Mouse (Mus musculus): Measurements from ENCODE around the gene Slc50a1. TPM values are rescaled to one million over a fixed set of nuclear protein-coding genes. Genes with fewer than 3 reads are reported as not detected.

Slc50a1 gene
- polyA plus RNA-seq, 1 experiment from 2014 or later, result 22.2 TPM

DNA sequence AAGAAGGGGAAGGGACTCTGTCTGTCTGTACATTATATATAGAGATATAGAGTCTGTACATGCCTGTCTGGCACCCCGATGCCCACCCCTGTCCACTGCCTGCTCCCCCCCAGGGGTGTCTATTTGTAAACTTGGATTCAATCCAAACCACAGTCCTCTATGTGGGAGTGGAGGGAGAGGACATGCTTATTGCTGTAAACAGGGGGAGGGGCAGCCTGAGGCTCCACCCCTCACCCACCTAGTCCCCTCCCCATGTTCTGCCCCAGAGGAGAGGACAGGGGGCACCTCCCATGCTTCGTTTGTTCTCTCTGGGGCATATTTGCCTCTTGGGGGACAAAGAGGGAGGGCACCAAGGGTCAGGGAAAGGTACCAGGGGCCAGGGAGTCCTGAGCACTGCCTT, 44.4 kb upstream of the Slc50a1 start:
- Histone ChIP-seq H3K4me2 (ENCODE audit: low read depth, low read length) (no peak overlapping the region), H3K36me3 (ENCODE audit: control insufficient read depth, insufficient read depth) (no peaks in the 10 kb centered on the region), H3K4me1 (ENCODE audit: control insufficient read depth, low read depth, low read length) (peaks cover 12% of the 10 kb centered on the region), H3K27ac (ENCODE audit: low read length) (no peak overlapping the region), H3K27me3 (ENCODE audit: control insufficient read depth, insufficient read depth, low read depth, low read length) (peaks cover 37% of the 10 kb centered on the region), H3K9me3 (replicated peaks; ENCODE audit: control insufficient read depth, low read length) (no peaks in the 10 kb centered on the region), H3K4me3 (ENCODE audit: low read depth, low read length) (no peak overlapping the region), H3K9ac (ENCODE audit: low read depth, low read length) (no peak overlapping the region)
- no peak for ATAC-seq (ENCODE audit: low read depth)
- 53% methylated on average over 2 of the region's 2 CpGs for WGBS (ENCODE audit: insufficient replicate concordance)

DNA sequence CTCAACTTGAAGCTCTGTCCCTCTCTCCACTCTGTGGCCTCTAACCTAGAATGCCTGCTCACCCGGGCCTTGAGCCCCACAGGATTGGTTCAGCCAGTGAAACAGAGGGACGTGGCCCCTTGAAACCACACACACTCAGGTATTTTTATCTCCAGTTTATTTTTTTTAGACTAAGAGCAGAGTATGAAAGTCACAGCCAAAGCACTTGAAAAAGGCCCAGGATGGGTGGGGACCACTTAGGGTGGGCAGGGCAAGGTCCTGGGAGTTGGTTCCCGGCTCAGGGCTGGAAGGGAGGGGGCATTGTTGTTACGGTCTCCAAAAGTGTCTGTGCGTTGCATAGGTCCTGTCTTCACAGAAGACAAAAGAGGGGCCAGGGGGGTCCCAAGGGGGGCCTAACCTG, 44.0 kb upstream of the Slc50a1 start:
- no peak overlapping the region for H3K9ac ChIP-seq (ENCODE audit: low read depth, low read length)
- ATAC-seq (ENCODE audit: low read depth), result no peak
- H3K4me1 ChIP-seq (ENCODE audit: control insufficient read depth, low read depth, low read length), result peaks cover 9% of the 10 kb centered on the region
- H3K4me2 ChIP-seq (ENCODE audit: low read depth, low read length), result no peak overlapping the region
- no peak overlapping the region for H3K27ac ChIP-seq (ENCODE audit: low read length)
- H3K4me3 ChIP-seq (ENCODE audit: low read depth, low read length), result no peak overlapping the region
- no peaks in the 10 kb centered on the region for H3K9me3 ChIP-seq (replicated peaks; ENCODE audit: control insufficient read depth, low read length)
- peaks cover 33% of the 10 kb centered on the region for H3K27me3 ChIP-seq (ENCODE audit: control insufficient read depth, insufficient read depth, low read depth, low read length)
- 58% methylated on average over 5 of the region's 5 CpGs for WGBS (ENCODE audit: insufficient replicate concordance)
- H3K36me3 ChIP-seq (ENCODE audit: control insufficient read depth, insufficient read depth), result no peaks in the 10 kb centered on the region

DNA sequence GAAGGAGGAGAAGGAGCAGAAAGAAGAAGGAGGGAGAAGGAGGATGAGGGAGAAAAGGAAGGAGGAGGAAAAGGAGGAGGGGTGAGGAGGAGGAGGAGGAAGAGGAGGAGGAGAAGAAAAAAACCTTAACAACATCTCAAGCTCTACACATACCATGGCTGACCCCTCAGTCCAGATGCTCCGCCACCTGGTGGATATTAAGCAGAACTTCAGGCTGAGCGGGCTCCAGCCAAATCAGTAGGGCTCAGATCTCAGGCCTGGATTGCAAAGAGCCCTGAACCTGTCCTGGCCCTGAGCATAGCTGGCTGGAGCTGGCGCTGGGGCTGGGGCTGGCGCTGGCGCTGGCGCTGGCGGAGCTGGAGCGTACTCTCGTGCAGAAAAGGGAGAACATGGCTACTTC, 37.7 kb upstream of the Slc50a1 start:
- H3K27me3 ChIP-seq (ENCODE audit: control insufficient read depth, insufficient read depth, low read depth, low read length), result no peaks in the 10 kb centered on the region
- WGBS (ENCODE audit: insufficient replicate concordance), result 2% methylated on average over 9 of the region's 9 CpGs
- no peaks in the 10 kb centered on the region for H3K36me3 ChIP-seq (ENCODE audit: control insufficient read depth, insufficient read depth)
- H3K4me3 ChIP-seq (ENCODE audit: low read depth, low read length), result no peak overlapping the region
- ATAC-seq (ENCODE audit: low read depth), result peak; percentile 63
- no peak overlapping the region for H3K27ac ChIP-seq (ENCODE audit: low read length)
- peaks cover 2% of the 10 kb centered on the region for H3K4me1 ChIP-seq (ENCODE audit: control insufficient read depth, low read depth, low read length)
- no peak overlapping the region for H3K9ac ChIP-seq (ENCODE audit: low read depth, low read length)
- H3K9me3 ChIP-seq (replicated peaks; ENCODE audit: control insufficient read depth, low read length), result no peaks in the 10 kb centered on the region
- H3K4me2 ChIP-seq (ENCODE audit: low read depth, low read length), result no peak overlapping the region

GRCm38 (mm10) chr3:89305551-89306325, 35.4 kb upstream of the Slc50a1 start:
- H3K27me3 ChIP-seq (ENCODE audit: control insufficient read depth, insufficient read depth, low read depth, low read length), result no peaks in the 10 kb centered on the region
- no peak overlapping the region for H3K4me2 ChIP-seq (ENCODE audit: low read depth, low read length)
- no peak overlapping the region for H3K27ac ChIP-seq (ENCODE audit: low read length)
- H3K4me3 ChIP-seq (ENCODE audit: low read depth, low read length), result no peak overlapping the region
- ATAC-seq (ENCODE audit: low read depth), result 0 out of 2 replicates have a peak, but pooled peaks have one; percentile 21
- H3K4me1 ChIP-seq (ENCODE audit: control insufficient read depth, low read depth, low read length), result peaks cover 2% of the 10 kb centered on the region
- no peaks in the 10 kb centered on the region for H3K9me3 ChIP-seq (replicated peaks; ENCODE audit: control insufficient read depth, low read length)
- H3K9ac ChIP-seq (ENCODE audit: low read depth, low read length), result no peak overlapping the region
- 58% methylated on average over 8 of the region's 8 CpGs for WGBS (ENCODE audit: insufficient replicate concordance)
- H3K36me3 ChIP-seq (ENCODE audit: control insufficient read depth, insufficient read depth), result no peaks in the 10 kb centered on the region

DNA sequence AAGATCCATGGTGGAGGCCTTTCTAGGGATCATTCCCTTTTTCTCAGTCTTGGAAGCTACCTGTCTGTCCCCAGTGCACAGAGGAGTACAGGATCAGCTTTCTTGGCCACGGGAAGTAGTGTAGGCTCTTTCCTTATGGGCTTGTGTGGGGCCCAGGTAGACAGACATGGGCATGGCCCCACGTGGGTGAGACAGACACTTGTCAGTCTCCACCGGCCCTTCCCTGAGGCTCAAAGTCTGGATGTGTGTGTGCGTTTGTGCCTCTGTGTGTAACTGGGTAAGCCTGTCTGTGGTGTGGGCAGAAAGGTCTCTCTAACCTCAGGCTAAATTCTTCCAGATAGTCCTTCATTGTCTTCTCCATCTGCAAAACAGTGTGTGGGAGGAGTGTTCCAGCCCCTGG, 34.7 kb upstream of the Slc50a1 start:
- H3K9me3 ChIP-seq (replicated peaks; ENCODE audit: control insufficient read depth, low read length), result no peaks in the 10 kb centered on the region
- no peaks in the 10 kb centered on the region for H3K27me3 ChIP-seq (ENCODE audit: control insufficient read depth, insufficient read depth, low read depth, low read length)
- H3K4me1 ChIP-seq (ENCODE audit: control insufficient read depth, low read depth, low read length), result peaks cover 2% of the 10 kb centered on the region
- H3K4me2 ChIP-seq (ENCODE audit: low read depth, low read length), result no peak overlapping the region
- H3K4me3 ChIP-seq (ENCODE audit: low read depth, low read length), result no peak overlapping the region
- H3K9ac ChIP-seq (ENCODE audit: low read depth, low read length), result no peak overlapping the region
- H3K27ac ChIP-seq (ENCODE audit: low read length), result no peak overlapping the region
- WGBS (ENCODE audit: insufficient replicate concordance), result 52% methylated on average over 4 of the region's 4 CpGs
- H3K36me3 ChIP-seq (ENCODE audit: control insufficient read depth, insufficient read depth), result no peaks in the 10 kb centered on the region
- ATAC-seq (ENCODE audit: low read depth), result no peak

- H3K27ac ChIP-seq (ENCODE audit: low read length), result no peak overlapping the region
- no peak overlapping the region for H3K4me2 ChIP-seq (ENCODE audit: low read depth, low read length)
- no peaks in the 10 kb centered on the region for H3K27me3 ChIP-seq (ENCODE audit: control insufficient read depth, insufficient read depth, low read depth, low read length)
- no peak for ATAC-seq (ENCODE audit: low read depth)
- H3K4me3 ChIP-seq (ENCODE audit: low read depth, low read length), result no peak overlapping the region
- no peak overlapping the region for H3K9ac ChIP-seq (ENCODE audit: low read depth, low read length)
- H3K36me3 ChIP-seq (ENCODE audit: control insufficient read depth, insufficient read depth), result no peaks in the 10 kb centered on the region
- WGBS (ENCODE audit: insufficient replicate concordance), result 50% methylated on average over 6 of the region's 6 CpGs
- peaks cover 2% of the 10 kb centered on the region for H3K4me1 ChIP-seq (ENCODE audit: control insufficient read depth, low read depth, low read length)
- H3K9me3 ChIP-seq (replicated peaks; ENCODE audit: control insufficient read depth, low read length), result no peaks in the 10 kb centered on the region
These were observed 34.1 kb upstream of the Slc50a1 start for GRCm38 (mm10) chr3:89304440-89304839.

DNA sequence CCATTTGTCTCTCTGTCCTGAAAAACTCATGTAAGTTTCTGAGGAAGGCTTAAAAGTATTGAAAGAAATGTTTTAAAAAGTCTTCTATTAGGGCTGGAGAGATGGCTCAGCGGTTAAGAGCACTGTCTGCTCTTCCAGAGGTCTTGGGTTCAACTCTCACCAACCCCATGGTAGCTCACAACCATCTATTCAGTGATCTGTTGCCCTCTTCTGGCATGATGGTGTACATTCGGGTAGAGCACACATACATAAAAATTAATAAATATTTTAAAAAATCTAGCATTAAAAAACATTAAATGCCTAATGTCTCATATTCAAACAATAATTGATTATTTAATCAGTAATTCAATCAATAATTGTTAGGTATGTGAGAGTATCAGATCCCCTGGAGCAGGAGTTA, 30.1 kb upstream of the Slc50a1 start:
- no peak overlapping the region for H3K27ac ChIP-seq (ENCODE audit: low read length)
- 36% methylated on average over 2 of the region's 2 CpGs for WGBS (ENCODE audit: insufficient replicate concordance)
- H3K4me3 ChIP-seq (ENCODE audit: low read depth, low read length), result no peak overlapping the region
- H3K36me3 ChIP-seq (ENCODE audit: control insufficient read depth, insufficient read depth), result no peaks in the 10 kb centered on the region
- no peak overlapping the region for H3K4me2 ChIP-seq (ENCODE audit: low read depth, low read length)
- no peaks in the 10 kb centered on the region; the same call in 1 of the 2 replicates for H3K4me1 ChIP-seq (ENCODE audit: control insufficient read depth, low read depth, low read length)
- H3K9ac ChIP-seq (ENCODE audit: low read depth, low read length), result no peak overlapping the region
- no peaks in the 10 kb centered on the region for H3K27me3 ChIP-seq (ENCODE audit: control insufficient read depth, insufficient read depth, low read depth, low read length)
- ATAC-seq (ENCODE audit: low read depth), result no peak
- H3K9me3 ChIP-seq (replicated peaks; ENCODE audit: control insufficient read depth, low read length), result no peaks in the 10 kb centered on the region

- Histone ChIP-seq H3K9me3 (replicated peaks; ENCODE audit: control insufficient read depth, low read length) (no peaks in the 10 kb centered on the region), H3K4me2 (ENCODE audit: low read depth, low read length) (peak overlapping the region; percentile 43), H3K9ac (ENCODE audit: low read depth, low read length) (no peak overlapping the region), H3K27me3 (ENCODE audit: control insufficient read depth, insufficient read depth, low read depth, low read length) (no peaks in the 10 kb centered on the region), H3K27ac (ENCODE audit: low read length) (no peak overlapping the region), H3K4me1 (ENCODE audit: control insufficient read depth, low read depth, low read length) (no peaks in the 10 kb centered on the region), H3K4me3 (ENCODE audit: low read depth, low read length) (no peak overlapping the region), H3K36me3 (ENCODE audit: control insufficient read depth, insufficient read depth) (no peaks in the 10 kb centered on the region)
- WGBS (ENCODE audit: insufficient replicate concordance), result 26% methylated on average over 1 of the region's 1 CpGs
- peak; percentile 69 for ATAC-seq (ENCODE audit: low read depth)
These were observed 29.7 kb upstream of the Slc50a1 start for GRCm38 (mm10) chr3:89300071-89300470.

DNA sequence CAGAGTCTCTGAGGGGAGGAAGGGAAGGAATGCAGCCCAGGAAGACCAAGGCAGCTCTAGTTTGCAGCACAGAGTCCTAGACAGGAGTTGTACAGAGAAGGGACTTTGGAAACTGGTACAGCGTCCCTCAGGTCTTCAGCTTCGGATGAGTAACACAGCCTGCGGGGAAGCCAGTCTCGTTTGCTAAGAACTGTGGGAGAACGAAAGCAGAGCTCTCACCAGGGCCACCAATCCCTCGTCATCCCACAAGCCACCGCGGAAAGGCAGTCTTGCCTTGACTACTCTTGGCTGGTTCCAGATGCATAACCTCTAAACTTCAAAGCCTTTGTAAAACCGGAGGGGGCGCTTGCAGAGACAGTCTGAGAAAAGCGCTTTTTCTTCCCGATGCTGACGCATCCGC, 29.1 kb upstream of the Slc50a1 start:
- Histone ChIP-seq H3K27ac (ENCODE audit: low read length) (no peak overlapping the region), H3K4me2 (ENCODE audit: low read depth, low read length) (peak overlapping the region; percentile 43), H3K9ac (ENCODE audit: low read depth, low read length) (no peak overlapping the region; the same call in 1 of the 2 replicates), H3K4me3 (ENCODE audit: low read depth, low read length) (peak overlapping the region; percentile 19; the same call in 1 of the 2 replicates), H3K9me3 (replicated peaks; ENCODE audit: control insufficient read depth, low read length) (no peaks in the 10 kb centered on the region), H3K4me1 (ENCODE audit: control insufficient read depth, low read depth, low read length) (no peaks in the 10 kb centered on the region), H3K27me3 (ENCODE audit: control insufficient read depth, insufficient read depth, low read depth, low read length) (no peaks in the 10 kb centered on the region), H3K36me3 (ENCODE audit: control insufficient read depth, insufficient read depth) (no peaks in the 10 kb centered on the region)
- 4% methylated on average over 14 of the region's 14 CpGs for WGBS (ENCODE audit: insufficient replicate concordance)
- no peak for ATAC-seq (ENCODE audit: low read depth)

All from liver, embryonic 16.5 days (tissue).